Mouse (Mus musculus) kidney, postnatal 25 days (tissue): Measurements from ENCODE around the gene Nosip.

ENCODE experiments used
- DNase-seq, 2 experiments: peaks; one replicate each; pipeline ENCODE4 v3.0.0; 2021; ENCODE audit warnings: mixed read lengths in 2 of 2

Nosip gene

DNA sequence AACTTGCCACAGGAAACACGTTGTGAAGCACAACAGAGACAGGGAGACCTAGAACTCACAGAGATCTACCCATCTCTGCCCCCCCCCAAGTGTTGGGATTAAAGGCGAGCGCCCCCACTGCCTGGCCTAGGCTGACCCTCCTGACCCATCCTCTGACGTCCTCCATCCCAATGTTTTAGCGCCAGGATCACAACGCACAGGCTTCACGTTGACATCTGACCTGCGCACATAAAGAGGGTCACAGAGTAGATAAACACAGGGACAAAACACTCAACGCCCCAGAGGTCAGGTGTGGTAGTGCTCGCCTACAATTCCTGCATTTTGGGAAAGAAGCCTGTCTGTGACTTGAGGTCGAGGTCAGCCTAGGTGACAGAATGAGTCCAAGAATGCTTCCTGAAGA, 25.5 kb upstream of the Nosip start:
- DNase-seq = no peak

DNA sequence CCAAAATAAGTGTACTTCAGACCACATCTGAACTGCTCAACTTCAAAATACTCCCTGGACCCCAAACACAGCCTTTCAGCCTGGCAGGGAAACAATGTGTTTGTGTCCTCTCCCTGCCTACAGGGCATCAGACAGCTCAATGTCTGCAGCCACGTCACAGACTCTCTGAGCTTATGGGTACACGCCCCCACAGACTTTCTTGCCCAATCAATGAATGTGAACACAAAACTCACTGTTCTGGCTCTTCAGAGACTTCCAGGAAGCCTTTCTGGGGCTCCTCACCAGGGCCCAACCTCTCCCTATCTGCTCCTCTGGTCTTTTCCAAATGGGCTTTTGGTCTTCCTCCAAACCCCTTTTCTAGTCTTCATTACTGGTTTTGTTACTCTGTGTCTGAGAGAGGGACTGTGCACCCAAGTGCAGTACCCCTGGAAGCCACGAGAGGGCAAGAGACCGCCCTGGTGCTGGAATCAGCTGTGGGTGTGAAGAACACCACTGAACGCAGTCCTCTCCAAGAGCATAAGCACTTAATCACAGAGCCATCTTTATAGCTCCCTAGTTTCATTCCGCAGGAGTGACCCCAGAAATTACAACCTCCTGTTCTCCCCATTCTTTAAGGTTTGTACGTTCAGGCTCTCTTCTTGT, 24.4 kb upstream of the Nosip start:
- peak; percentile 69 to 72 for DNase-seq

- DNase-seq = no peak
Observed at GRCm38 (mm10) chr7:45038411-45038810, 23.8 kb upstream of the Nosip start.

- DNase-seq = no peak
Observed at GRCm38 (mm10) chr7:45040851-45041250, 21.4 kb upstream of the Nosip start.

DNA sequence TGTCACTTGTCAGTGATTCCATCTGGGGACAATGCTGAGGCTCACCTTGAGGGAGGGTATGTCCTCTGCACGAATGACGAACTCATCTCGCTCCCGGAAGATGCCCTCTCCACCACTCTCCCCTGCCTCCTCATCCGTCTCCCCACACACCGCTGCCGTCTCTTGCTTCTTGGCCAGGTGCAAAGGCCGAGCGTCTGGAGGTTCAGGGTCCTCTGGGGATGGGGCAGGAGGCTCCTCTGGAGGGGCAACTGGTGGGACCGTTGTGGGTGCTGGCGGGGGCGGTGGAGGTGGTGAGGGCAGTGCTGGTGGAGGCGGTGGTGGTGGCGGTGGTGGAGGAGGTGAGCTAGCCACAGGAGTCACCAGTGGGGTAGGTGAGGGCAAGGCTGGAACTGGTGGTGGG, 18.9 kb upstream of the Nosip start:
- DNase-seq = no peak

GRCm38 (mm10) chr7:45045741-45046140, 16.5 kb upstream of the Nosip start:
- DNase-seq = no peak

GRCm38 (mm10) chr7:45046853-45047350, 15.3 kb upstream of the Nosip start:
- DNase-seq = no peak

- no peak for DNase-seq
Observed at GRCm38 (mm10) chr7:45047491-45047890, 14.7 kb upstream of the Nosip start.

DNA sequence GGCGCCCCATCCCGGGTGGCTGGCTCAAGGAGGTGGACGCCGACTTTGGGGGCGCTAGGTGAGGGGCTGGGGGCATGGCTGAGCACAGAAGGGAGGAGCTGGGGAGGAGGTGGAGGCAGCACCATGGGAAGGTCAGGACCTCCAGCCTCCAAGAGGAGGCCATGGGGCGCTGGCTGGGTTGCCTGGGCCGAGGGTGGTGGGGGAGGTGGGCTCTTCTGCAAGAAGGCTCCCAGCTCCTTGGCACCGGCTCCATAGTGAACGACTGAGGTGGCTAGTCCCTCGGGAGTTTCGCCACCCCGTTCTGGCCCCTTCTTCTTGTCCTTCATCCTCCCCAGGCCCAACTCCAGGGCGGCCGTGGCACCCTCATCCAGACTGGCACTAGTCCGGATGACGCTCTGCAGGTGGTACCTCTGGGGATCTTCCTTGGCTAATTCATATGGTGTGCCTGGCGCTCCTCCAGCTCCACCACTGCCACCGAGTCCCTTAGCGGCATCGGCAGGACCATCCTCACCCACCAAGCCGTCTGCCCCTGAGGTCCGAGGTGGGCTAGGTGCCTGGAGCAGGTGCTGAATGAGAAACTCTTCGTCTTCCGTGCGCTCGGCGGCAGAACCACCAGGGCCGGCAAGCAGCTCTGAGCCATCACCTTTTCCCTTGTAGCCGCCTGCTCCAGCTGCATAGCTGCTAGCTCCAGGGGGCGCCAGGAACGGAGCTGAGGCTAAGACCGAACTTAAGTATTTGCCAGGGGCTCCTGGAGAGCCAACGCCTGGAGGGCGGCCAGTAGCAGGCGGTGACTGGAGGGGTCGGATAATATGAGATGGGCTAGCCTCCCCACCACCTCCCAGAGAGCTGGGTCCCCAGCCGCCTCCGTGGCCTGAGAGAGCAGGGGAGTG, 14.0 kb upstream of the Nosip start:
- peak in 1 of 2 experiments; percentile 37 for DNase-seq

DNA sequence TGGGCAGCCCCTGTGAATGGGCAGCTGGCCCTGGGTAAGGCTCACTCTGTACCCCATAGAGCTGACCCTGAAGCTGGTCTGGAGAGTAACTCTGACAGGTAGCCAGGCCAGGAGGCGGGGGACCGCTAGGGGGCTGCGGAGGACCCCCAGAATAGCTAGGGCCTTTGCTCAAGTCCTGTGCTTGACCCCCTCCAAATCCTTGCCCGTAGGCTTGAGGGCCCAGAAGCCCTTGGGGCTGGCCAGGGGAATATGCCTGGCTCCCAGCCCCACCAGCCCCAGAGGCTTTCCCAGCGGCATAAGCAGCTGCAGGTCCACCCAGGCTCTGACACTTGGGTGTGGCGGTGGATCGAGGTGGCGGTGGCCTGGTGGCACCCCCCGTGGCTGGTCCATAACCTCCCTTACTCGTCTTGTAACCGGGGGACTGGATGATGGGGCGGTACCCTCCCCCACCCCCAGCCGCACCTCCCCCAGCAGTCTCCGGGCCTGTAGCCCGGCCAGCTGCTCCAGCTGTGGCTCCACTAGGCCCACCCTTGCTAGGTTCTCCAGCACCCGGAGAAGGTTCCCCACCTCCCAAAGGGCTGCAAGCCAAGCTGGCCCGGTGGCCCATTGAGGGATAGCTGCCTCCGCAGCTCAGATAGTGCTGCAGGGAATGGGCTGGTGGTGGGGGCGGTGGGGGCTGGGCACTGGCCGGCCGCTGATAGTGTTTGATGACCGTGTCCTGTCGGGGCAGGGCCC, 13.1 kb upstream of the Nosip start:
- DNase-seq = no peak

GRCm38 (mm10) chr7:45050945-45051600, 11.2 kb upstream of the Nosip start:
- DNase-seq = peak; percentile 79 to 88

- DNase-seq = peak in 1 of 2 experiments; percentile 35
Observed at GRCm38 (mm10) chr7:45051601-45051974, 10.6 kb upstream of the Nosip start.

GRCm38 (mm10) chr7:45052181-45052861, 9.9 kb upstream of the Nosip start:
- peak; percentile 32 to 68 for DNase-seq

DNA sequence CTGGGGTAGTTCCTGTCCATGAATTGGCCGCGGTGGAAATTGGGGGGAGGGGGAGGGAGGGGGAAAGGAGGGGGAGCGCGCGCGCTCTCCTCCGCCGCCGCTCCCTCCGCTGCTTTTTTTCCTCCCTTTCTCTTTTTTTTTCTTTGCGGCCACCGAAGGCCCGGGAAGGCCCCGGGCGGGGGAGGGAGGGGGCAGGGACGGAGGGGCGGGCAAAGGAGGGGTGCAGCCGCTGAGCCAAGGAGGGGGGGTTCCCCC, 9.4 kb upstream of the Nosip start, which contains the start of gene Prr12:
Gene Prr12, minus strand, starts transcription at position 20 of the 255 bp plus-strand sequence.
- DNase-seq = no peak

DNA sequence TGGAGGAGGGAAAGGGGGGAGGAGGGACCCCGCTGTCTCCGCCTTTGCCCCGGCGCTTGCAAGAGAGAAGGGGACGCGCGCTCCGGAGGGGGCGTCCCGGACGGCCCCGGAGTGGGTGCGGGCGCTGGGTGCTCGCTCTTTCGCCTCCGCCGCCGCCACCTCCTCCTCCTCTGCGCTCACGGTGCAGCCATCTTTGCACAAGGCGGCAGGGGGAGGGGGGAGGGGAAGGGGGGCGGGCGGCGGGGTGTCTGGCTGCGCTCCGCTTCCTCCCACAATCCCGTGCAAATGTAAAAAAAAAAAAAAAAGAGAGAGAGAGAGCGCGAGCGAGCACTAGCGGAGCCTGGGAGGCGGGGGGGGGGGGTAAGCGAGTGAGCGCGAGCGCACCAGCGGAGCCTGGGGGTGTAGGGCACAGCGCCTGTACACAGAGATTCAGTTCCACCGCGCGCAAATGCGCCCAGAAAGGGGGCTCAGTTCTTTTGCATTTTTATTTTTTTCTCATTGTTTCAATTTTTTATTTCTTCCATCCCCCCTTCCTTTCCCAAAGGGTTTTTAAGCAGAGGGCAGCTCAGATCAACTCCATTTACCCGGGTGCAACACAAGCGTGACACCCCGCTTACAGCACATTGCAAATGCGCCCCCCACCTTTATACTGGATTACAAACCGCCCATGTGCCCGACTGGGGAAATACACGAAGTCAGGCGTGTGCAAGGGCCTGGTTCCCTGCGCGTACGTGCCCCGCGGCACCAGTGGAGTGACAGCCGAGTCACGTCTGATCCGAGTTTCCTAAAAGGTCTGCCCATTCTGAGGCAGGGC, 8.9 kb upstream of the Nosip start:
- DNase-seq = peak; percentile 66 to 85

DNA sequence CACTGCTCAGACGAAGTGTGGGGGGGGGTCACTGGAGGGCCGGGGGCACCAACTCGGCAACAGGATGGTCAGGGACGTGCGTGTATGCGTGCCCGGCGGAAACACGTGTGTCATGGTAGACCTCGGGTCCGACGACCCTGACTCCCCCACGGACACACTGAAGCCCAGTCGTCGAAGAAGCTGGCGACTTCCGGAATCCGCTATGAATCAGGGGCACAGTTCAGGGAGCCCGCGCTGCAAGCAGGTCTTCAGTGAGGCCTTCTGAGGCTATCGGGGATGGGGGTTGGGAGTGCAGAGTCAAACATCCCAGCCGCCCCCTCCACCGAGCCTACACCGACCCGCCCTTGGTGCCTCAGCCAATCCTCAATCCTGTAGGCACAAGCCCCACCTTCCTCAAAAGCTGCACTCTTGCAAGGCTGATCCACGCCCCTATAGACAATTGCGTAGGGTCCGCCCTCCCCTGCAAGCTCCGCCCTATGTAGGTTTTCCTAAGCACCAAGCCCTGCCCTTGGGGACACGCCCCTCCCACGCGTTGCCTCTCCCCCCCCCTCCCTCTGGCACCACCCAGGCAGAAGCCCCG, 8.2 kb upstream of the Nosip start:
- peak; percentile 96 to 99 for DNase-seq

DNA sequence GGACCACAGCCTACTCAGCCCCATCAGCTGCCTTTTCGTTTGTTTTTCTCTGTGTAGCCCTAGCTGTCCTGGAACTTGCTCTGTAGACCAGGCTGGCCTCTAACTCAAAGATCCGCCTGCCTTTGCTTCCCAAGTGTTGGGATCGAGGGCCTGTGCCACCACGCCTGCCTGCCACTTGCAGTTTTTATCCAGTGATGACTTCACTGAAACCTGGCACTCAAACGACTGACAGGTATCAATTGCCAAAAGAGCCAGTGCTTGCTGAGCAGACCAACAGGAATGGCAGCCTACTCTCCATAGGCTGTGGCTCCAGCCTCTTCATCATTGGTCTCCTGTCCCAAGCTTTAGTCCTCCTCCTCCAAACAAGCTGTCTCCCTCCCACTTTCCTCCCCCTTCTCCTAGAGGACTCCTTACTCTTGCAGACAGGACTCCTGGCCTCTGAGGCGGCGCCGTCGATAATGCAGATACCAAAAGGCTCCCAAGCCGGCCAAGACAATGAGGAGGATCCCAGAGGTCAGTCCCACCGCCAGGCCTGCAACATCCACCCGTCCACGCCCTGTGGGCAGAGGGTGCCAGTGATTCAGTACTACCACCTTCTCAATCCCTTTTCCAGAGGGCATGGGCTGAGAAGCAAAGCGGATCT, 5.8 kb upstream of the Nosip start:
- peak in 1 of 2 experiments; percentile 42 for DNase-seq

DNA sequence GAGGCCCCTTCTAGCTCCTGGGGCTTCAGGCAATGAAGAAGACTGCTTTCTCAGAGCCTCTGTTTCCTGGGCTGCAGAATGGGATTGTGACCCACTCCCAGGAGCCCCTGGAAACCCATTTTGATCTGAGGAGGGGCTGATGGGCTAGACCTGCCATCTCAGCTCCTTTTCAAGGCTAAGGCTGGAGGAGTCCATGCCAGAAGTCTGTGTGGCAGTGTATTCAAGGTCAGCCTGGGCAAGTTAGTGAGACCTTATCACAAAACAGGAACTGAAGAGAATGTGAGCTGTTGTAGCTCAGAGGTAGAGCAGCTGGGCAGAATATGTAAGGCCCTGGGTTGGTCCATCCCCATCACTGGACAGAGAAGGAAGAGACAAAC, 5.3 kb upstream of the Nosip start:
- no peak for DNase-seq

DNA sequence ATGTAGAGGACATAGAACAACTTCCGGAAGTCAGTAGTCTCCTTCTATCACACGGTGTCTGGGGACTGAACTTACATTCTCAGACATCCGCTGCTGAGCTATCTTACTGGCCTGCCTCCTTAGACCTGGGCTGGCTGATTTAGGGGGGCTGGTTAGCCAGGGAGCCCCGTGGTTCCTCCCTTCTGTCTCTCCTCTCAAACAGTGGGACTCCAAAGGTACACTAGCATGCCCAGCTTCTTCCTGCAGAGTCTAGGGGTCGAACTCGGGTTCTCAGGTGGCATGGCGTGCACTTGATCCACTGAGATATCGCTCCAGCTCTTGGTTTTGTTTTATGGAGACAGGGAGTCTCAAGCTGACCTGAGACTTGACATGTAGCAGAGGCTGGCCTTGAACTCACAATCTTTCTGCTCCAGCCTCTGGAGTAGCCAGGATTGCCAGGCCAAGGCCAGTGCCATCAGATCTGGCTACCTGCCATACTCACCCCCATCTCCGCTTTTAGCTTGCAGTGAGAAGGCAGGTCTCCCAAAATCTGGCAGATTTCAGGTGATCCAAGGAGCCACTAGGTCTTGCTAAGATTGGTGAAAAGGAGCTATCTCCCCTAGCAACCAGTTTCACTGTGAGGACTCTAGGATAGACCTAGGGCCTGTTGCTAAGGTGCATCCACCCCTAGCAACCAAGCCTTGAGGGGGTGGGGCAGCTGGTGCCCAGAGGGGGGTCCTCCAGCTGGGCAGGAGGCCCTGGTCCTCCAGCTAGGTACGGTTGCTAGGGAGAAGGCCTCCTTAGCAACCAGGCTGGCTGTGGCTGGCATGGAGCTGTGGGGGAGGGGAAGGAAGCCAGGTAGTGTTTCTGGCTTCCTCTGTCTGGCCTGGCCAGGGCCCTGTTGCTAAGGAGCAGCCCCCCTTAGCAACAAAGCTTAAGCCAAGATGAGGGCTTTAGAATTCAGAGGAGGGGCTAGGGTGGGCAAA, 3.3 kb upstream of the Nosip start:
- DNase-seq = peak in 1 of 2 experiments; percentile 43
